Mouse (Mus musculus): ENCODE results near the gene Phyh. TPM values are rescaled to one million over a fixed set of nuclear protein-coding genes. Genes with fewer than 3 reads are reported as not detected.

Gene Phyh
- polyA plus RNA-seq (2012; rRNA removed): 25.6 and 39.1 TPM in 2 replicates

- DNase-seq: peak; percentile 84
Observed at GRCm38 (mm10) chr2:4918860-4919739, at the start of gene Phyh. Gene Phyh, plus strand, starts transcription at chr2:4919019.

GRCm38 (mm10) chr2:4872740-4873139, 46.1 kb upstream of the Phyh start:
- TF ChIP-seq POLR2A (IDR thresholded peaks at IDR 0.05; ENCODE audit: control insufficient read depth, extremely low read depth, insufficient read depth, low read length, poor library complexity) (no peak), CTCF (IDR thresholded peaks at IDR 0.05; ENCODE audit: borderline replicate concordance, control insufficient read depth, extremely low read depth, insufficient read depth, low read length, poor library complexity) (no peak)
- whole genome bisulfite sequencing: 40% methylated on average over 9 of the region's 9 CpGs
- Histone ChIP-seq H3K27me3 (ENCODE audit: control insufficient read depth, insufficient read depth, low read length) (no peaks in the 10 kb centered on the region), H3K27ac (ENCODE audit: control insufficient read depth, insufficient read depth, low read length) (no peak overlapping the region), H3K4me3 (ENCODE audit: control insufficient read depth, insufficient read depth, low read length) (no peak overlapping the region), H3K4me1 (replicated peaks; ENCODE audit: control insufficient read depth, insufficient read depth, low read length) (peaks cover 4% of the 10 kb centered on the region), H3K36me3 (ENCODE audit: control insufficient read depth, insufficient read depth, low read length) (no peaks in the 10 kb centered on the region)
- no peak for DNase-seq

More at GRCm38 (mm10) chr2:4918860-4919739, at the start of gene Phyh:
- H3K4me3 ChIP-seq (ENCODE audit: control insufficient read depth, insufficient read depth, low read length): peak within 1 kb of the TSS; percentile 98
- H3K27me3 ChIP-seq (ENCODE audit: control insufficient read depth, insufficient read depth, low read length): no peaks in the 10 kb centered on the region
- WGBS: 9% methylated on average over 35 of the region's 35 CpGs
- peaks cover 14% of the 10 kb centered on the region for H3K4me1 ChIP-seq (replicated peaks; ENCODE audit: control insufficient read depth, insufficient read depth, low read length)
- H3K27ac ChIP-seq (ENCODE audit: control insufficient read depth, insufficient read depth, low read length): no peak within 1 kb of the TSS
- H3K36me3 ChIP-seq (ENCODE audit: control insufficient read depth, insufficient read depth, low read length): no peaks in the 10 kb centered on the region
- TF ChIP-seq CTCF (IDR thresholded peaks at IDR 0.05; ENCODE audit: borderline replicate concordance, control insufficient read depth, extremely low read depth, insufficient read depth, low read length, poor library complexity): no peak; the same call in 1 of the 2 replicates
- TF ChIP-seq POLR2A (IDR thresholded peaks at IDR 0.05; ENCODE audit: control insufficient read depth, extremely low read depth, insufficient read depth, low read length, poor library complexity): peak; percentile 54

DNA sequence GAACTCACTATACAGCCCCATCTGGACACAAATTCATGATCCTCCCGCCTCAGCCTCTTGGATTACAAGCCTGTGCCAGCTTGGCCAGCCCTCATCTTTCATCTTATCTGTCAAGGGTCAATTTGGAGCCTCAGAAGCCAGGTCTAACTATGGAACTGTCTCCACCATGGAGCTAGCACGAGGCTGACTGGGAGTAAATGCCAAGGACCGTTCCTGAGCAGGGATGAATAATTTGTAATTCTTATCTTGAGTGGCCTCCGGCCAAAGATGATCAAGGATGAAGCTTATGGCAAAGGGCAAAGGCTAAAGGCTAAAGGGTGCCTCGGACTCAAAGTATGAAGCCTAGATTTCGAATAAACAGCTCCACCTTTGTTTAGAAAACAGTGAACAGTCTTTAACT, 45.5 kb upstream of the Phyh start:
- WGBS: 92% methylated on average over 6 of the region's 6 CpGs

GRCm38 (mm10) chr2:4875090-4875489, 43.7 kb upstream of the Phyh start:
- Histone ChIP-seq H3K27me3 (ENCODE audit: control insufficient read depth, insufficient read depth, low read length) (no peaks in the 10 kb centered on the region), H3K27ac (ENCODE audit: control insufficient read depth, insufficient read depth, low read length) (no peak overlapping the region), H3K4me3 (ENCODE audit: control insufficient read depth, insufficient read depth, low read length) (no peak overlapping the region), H3K36me3 (ENCODE audit: control insufficient read depth, insufficient read depth, low read length) (no peaks in the 10 kb centered on the region), H3K4me1 (replicated peaks; ENCODE audit: control insufficient read depth, insufficient read depth, low read length) (peaks cover 4% of the 10 kb centered on the region)
- no peak for TF ChIP-seq POLR2A (IDR thresholded peaks at IDR 0.05; ENCODE audit: control insufficient read depth, extremely low read depth, insufficient read depth, low read length, poor library complexity)
- no peak for TF ChIP-seq CTCF (IDR thresholded peaks at IDR 0.05; ENCODE audit: borderline replicate concordance, control insufficient read depth, extremely low read depth, insufficient read depth, low read length, poor library complexity)
- DNase-seq: no peak
- WGBS: 93% methylated on average over 1 of the region's 1 CpGs

More for the DNA sequence above, 45.5 kb upstream of the Phyh start:
- Histone ChIP-seq H3K4me1 (replicated peaks; ENCODE audit: control insufficient read depth, insufficient read depth, low read length) (peaks cover 4% of the 10 kb centered on the region), H3K27me3 (ENCODE audit: control insufficient read depth, insufficient read depth, low read length) (no peaks in the 10 kb centered on the region), H3K4me3 (ENCODE audit: control insufficient read depth, insufficient read depth, low read length) (no peak overlapping the region), H3K27ac (ENCODE audit: control insufficient read depth, insufficient read depth, low read length) (no peak overlapping the region), H3K36me3 (ENCODE audit: control insufficient read depth, insufficient read depth, low read length) (no peaks in the 10 kb centered on the region)
- no peak for DNase-seq
- no peak for TF ChIP-seq CTCF (IDR thresholded peaks at IDR 0.05; ENCODE audit: borderline replicate concordance, control insufficient read depth, extremely low read depth, insufficient read depth, low read length, poor library complexity)
- no peak for TF ChIP-seq POLR2A (IDR thresholded peaks at IDR 0.05; ENCODE audit: control insufficient read depth, extremely low read depth, insufficient read depth, low read length, poor library complexity)

DNA sequence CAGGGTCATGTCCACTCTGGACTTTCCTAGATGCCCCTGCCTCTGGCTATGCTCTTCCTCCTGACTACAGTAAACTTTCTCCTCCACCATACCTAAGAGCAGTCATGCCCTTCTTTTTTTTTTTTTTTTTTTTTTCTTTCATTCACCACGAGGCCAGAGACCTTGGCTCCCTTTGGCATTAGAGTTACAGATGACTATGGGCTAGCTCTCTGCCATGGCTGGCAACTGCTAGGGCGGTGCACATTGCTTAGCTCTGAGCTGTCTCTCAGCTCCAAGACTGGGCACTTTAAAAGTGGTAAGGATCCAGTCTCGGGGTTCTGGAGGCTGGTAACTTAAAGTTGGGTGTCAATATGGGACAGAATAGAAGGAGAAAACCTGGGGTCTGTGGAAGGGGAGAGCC, 42.7 kb upstream of the Phyh start:
- Histone ChIP-seq H3K4me1 (replicated peaks; ENCODE audit: control insufficient read depth, insufficient read depth, low read length) (peaks cover 7% of the 10 kb centered on the region), H3K27ac (ENCODE audit: control insufficient read depth, insufficient read depth, low read length) (no peak overlapping the region), H3K36me3 (ENCODE audit: control insufficient read depth, insufficient read depth, low read length) (no peaks in the 10 kb centered on the region), H3K4me3 (ENCODE audit: control insufficient read depth, insufficient read depth, low read length) (no peak overlapping the region), H3K27me3 (ENCODE audit: control insufficient read depth, insufficient read depth, low read length) (no peaks in the 10 kb centered on the region)
- TF ChIP-seq POLR2A (IDR thresholded peaks at IDR 0.05; ENCODE audit: control insufficient read depth, extremely low read depth, insufficient read depth, low read length, poor library complexity) (no peak), CTCF (IDR thresholded peaks at IDR 0.05; ENCODE audit: borderline replicate concordance, control insufficient read depth, extremely low read depth, insufficient read depth, low read length, poor library complexity) (no peak)
- whole genome bisulfite sequencing: 69% methylated on average over 3 of the region's 3 CpGs
- no peak for DNase-seq

GRCm38 (mm10) chr2:4880737-4881349, 38.0 kb upstream of the Phyh start:
- TF ChIP-seq CTCF (IDR thresholded peaks at IDR 0.05; ENCODE audit: borderline replicate concordance, control insufficient read depth, extremely low read depth, insufficient read depth, low read length, poor library complexity) (no peak), POLR2A (IDR thresholded peaks at IDR 0.05; ENCODE audit: control insufficient read depth, extremely low read depth, insufficient read depth, low read length, poor library complexity) (no peak)
- 11% methylated on average over 20 of the region's 20 CpGs for WGBS
- no peaks in the 10 kb centered on the region for H3K27me3 ChIP-seq (ENCODE audit: control insufficient read depth, insufficient read depth, low read length)
- DNase-seq: peak; percentile 27
- H3K4me1 ChIP-seq (replicated peaks; ENCODE audit: control insufficient read depth, insufficient read depth, low read length): peaks cover 3% of the 10 kb centered on the region; the same call in 1 of the 2 replicates
- no peak overlapping the region for H3K27ac ChIP-seq (ENCODE audit: control insufficient read depth, insufficient read depth, low read length)
- H3K4me3 ChIP-seq (ENCODE audit: control insufficient read depth, insufficient read depth, low read length): peak overlapping the region; percentile 97
- H3K36me3 ChIP-seq (ENCODE audit: control insufficient read depth, insufficient read depth, low read length): no peaks in the 10 kb centered on the region; the same call in 1 of the 2 replicates

Data from thymus, adult 2 months (tissue).